Mouse (Mus musculus) small intestine, adult 2 months (tissue): ENCODE measurements at regions not wholly inside any gene's neighbourhood (a gene's known extent, or its start where the extent isn't known, plus 50 kb on each side); places are given as distances from the start of the nearest gene placed in this dataset.

Experiments
- CTCF ChIP-seq: fragments of 200-500 bp; IDR thresholded peaks from 2 replicates; pipeline ENCODE4 v1.5.1; 2012; ENCODE audit warnings: low read depth, mild to moderate bottlenecking, control low read depth, inconsistent platforms, low read length, moderate library complexity, mixed read lengths; ENCODE audit not compliant: insufficient replicate concordance, insufficient read length; ENCODE audit errors: extremely low read depth
- POLR2A ChIP-seq: fragments of 200-500 bp; IDR thresholded peaks from 2 replicates; pipeline ENCODE4 v1.6.1; 2012; ENCODE audit warnings: low read depth, mild to moderate bottlenecking, control low read depth, inconsistent platforms, low read length, moderate library complexity

GRCm38 (mm10) chrX:166671853-166672252, 86.3 kb upstream of the Egfl6 start:
- TF ChIP-seq CTCF: no peak
- no peak for TF ChIP-seq POLR2A
